Mouse (Mus musculus) embryonic facial prominence, embryonic 11.5 days (tissue): ENCODE data around the gene Capzb. TPM values are rescaled to one million over a fixed set of nuclear protein-coding genes. Genes with fewer than 3 reads are reported as not detected.

Experiments
- ATAC-seq: fragments of 200-750 bp; cut with Nextera tagmentation; replicated peaks from 2 replicates; pipeline ENCODE4 v1.8.0; 2017; ENCODE audit warnings: low read depth; ENCODE audit not compliant: insufficient number of reproducible peaks, low FRiP score, low TSS enrichment
- DNase-seq: peaks from one replicate; pipeline ENCODE4 v3.0.0-alpha.2; 2015; ENCODE audit warnings: low spot score
- H3K27ac ChIP-seq: fragments of 300-500 bp; sonication (generic); replicated peaks from 2 replicates; pipeline ENCODE4 v1.5.1; 2014; ENCODE audit warnings: mild to moderate bottlenecking, low read depth, low read length, control low read depth
- H3K27me3 ChIP-seq: fragments of 300-500 bp; sonication (generic); 2 replicates; pipeline ENCODE4 v1.6.1; 2014; ENCODE audit warnings: mild to moderate bottlenecking, low read length, moderate library complexity, mixed read lengths; ENCODE audit not compliant: control insufficient read depth, insufficient read depth
- H3K36me3 ChIP-seq: fragments of 300-500 bp; sonication (generic); replicated peaks from 2 replicates; pipeline ENCODE4 v1.6.1; 2014; ENCODE audit warnings: low read depth, mild to moderate bottlenecking, low read length, moderate library complexity, mixed read lengths; ENCODE audit not compliant: control insufficient read depth, insufficient read depth
- H3K4me1 ChIP-seq: fragments of 300-500 bp; sonication (generic); 2 replicates; pipeline ENCODE4 v1.6.1; 2014; ENCODE audit warnings: low read length, mixed read lengths; ENCODE audit not compliant: control insufficient read depth, insufficient read depth
- H3K4me2 ChIP-seq: fragments of 300-500 bp; sonication (generic); 2 replicates; pipeline ENCODE4 v1.6.1; 2014; ENCODE audit warnings: low read depth, mild to moderate bottlenecking, control low read depth, low read length, moderate library complexity
- H3K4me3 ChIP-seq: fragments of 300-500 bp; sonication (generic); 2 replicates; pipeline ENCODE4 v1.5.1; 2014; ENCODE audit warnings: low read depth, low read length, control low read depth
- H3K9ac ChIP-seq: fragments of 300-500 bp; sonication (generic); replicated peaks from 2 replicates; pipeline ENCODE4 v1.6.1; 2014; ENCODE audit warnings: mild to moderate bottlenecking, control low read depth, low read length
- H3K9me3 ChIP-seq: fragments of 300-500 bp; sonication (generic); replicated peaks from 2 replicates; pipeline ENCODE4 v1.6.1; 2016; ENCODE audit warnings: mild to moderate bottlenecking, low read length, inconsistent platforms, mixed read lengths; ENCODE audit not compliant: control insufficient read depth
- WGBS: fragments of 180-500 bp; shearing (Covaris S2); extraction: QIAGEN DNeasy Blood & Tissue Kit; methylation state at CpG from one replicate; pipeline ENCODE4 v1.1.7; 2014; 5-methylcytosine and 5-hydroxymethylcytosine counted together
- polyA plus RNA-seq: library from polyadenylated mRNA; unstranded; fragments of >200 nt; fragmentation: Nextera tagmentation; extraction: Ambion mirVana; gene quantifications from 2 replicates; pipeline ENCODE4 v1.2.1, GENCODE M21; 2014

Gene Capzb
- polyA plus RNA-seq, 1 experiment from 2014 or later = 314 TPM

- Histone ChIP-seq H3K27ac (no peak overlapping the region), H3K9ac (no peak overlapping the region), H3K4me1 (peaks cover 5% of the 10 kb centered on the region), H3K9me3 (no peaks in the 10 kb centered on the region), H3K4me3 (no peak overlapping the region), H3K4me2 (no peak overlapping the region), H3K27me3 (no peaks in the 10 kb centered on the region), H3K36me3 (no peaks in the 10 kb centered on the region)
- DNase-seq (no peak), ATAC-seq (no peak)
- 83% methylated on average over 5 of the region's 5 CpGs for WGBS
Observed at GRCm38 (mm10) chr4:139197453-139197852, 4.8 kb downstream of the Capzb start.

- Histone ChIP-seq H3K9me3 (no peaks in the 10 kb centered on the region), H3K4me2 (no peak overlapping the region), H3K4me1 (peaks cover 5% of the 10 kb centered on the region), H3K4me3 (no peak overlapping the region), H3K9ac (no peak overlapping the region), H3K27me3 (no peaks in the 10 kb centered on the region), H3K27ac (no peak overlapping the region), H3K36me3 (no peaks in the 10 kb centered on the region)
- ATAC-seq (no peak), DNase-seq (no peak)
- 73% methylated on average over 9 of the region's 9 CpGs for WGBS
Observed at GRCm38 (mm10) chr4:139198004-139198689, 5.4 kb downstream of the Capzb start.

DNA sequence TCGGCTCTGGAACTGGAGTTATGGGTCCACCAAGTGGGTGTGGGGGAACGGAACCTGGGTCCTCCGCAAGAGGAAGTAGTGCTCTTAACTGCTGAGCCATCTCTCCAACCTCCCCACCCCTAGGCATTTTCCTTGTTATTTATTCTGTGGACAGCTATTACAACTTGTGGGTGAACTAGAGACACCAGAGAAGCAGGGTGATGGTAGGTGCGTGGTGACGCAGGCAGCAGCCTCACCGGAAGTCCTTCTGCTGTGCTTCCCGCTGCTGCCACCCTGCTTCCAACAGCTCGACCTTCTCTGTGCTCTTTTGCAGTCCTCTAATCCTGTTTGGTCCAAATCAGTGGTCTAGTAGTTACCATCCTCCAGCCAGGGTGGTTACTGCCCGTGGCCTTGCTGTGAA lies 6.4 kb downstream of the Capzb start:
- 90% methylated on average over 9 of the region's 9 CpGs for WGBS
- no peak overlapping the region for H3K4me3 ChIP-seq
- H3K9me3 ChIP-seq = no peaks in the 10 kb centered on the region
- H3K9ac ChIP-seq = no peak overlapping the region
- H3K4me1 ChIP-seq = peaks cover 2% of the 10 kb centered on the region; the same call in 1 of the 2 replicates
- no peak overlapping the region for H3K4me2 ChIP-seq
- H3K27me3 ChIP-seq = no peaks in the 10 kb centered on the region
- H3K27ac ChIP-seq = no peak overlapping the region
- no peaks in the 10 kb centered on the region for H3K36me3 ChIP-seq
- ATAC-seq (no peak), DNase-seq (no peak)

DNA sequence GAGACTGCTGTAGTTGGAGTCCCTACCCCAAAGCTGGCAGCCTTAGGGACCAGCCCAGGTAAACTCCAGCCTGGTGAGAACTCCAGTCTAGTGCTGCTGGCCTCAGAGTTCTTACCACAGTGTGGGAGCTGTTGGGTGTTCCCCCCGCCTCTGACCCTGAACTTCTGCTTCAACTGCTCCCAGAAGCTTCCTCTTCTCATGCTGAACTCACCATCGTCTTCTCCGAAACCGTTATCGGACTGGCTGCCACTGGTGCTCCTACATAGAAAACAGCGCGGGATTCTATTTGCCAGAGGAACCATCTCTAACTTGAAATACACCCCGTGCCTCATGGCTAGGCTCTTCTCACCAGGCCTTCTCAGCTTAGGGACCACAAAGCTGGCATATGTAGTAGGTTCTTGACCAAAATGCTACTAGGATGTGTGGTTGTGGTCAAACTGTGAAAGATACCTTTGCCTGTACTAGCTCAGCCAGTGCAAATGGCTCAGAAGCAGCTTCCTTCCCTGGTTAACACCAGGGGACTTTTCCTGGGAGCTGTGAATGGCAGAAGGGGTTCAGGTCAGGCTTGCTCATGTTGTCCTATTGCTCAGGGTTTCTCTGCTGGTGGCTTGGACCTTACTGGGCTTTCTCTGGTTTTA lies 7.1 kb downstream of the Capzb start:
- Histone ChIP-seq H3K27me3 (no peaks in the 10 kb centered on the region), H3K27ac (no peak overlapping the region), H3K9ac (no peak overlapping the region), H3K9me3 (no peaks in the 10 kb centered on the region), H3K4me1 (no peaks in the 10 kb centered on the region), H3K4me2 (no peak overlapping the region), H3K36me3 (no peaks in the 10 kb centered on the region), H3K4me3 (no peak overlapping the region)
- no peak for ATAC-seq
- DNase-seq = no peak
- 96% methylated on average over 8 of the region's 8 CpGs for WGBS

GRCm38 (mm10) chr4:139200946-139201345 lies 8.2 kb downstream of the Capzb start:
- H3K4me2 ChIP-seq = no peak overlapping the region
- H3K4me3 ChIP-seq = no peak overlapping the region
- no peaks in the 10 kb centered on the region for H3K9me3 ChIP-seq
- DNase-seq (no peak), ATAC-seq (no peak)
- no peak overlapping the region for H3K27ac ChIP-seq
- 94% methylated on average over 3 of the region's 3 CpGs for WGBS
- H3K9ac ChIP-seq = no peak overlapping the region
- no peaks in the 10 kb centered on the region for H3K27me3 ChIP-seq
- H3K4me1 ChIP-seq = no peaks in the 10 kb centered on the region
- no peaks in the 10 kb centered on the region for H3K36me3 ChIP-seq

GRCm38 (mm10) chr4:139202556-139202955 lies 9.9 kb downstream of the Capzb start:
- Histone ChIP-seq H3K4me1 (no peaks in the 10 kb centered on the region), H3K4me3 (no peak overlapping the region), H3K27me3 (no peaks in the 10 kb centered on the region), H3K27ac (no peak overlapping the region), H3K36me3 (no peaks in the 10 kb centered on the region), H3K9ac (no peak overlapping the region), H3K9me3 (no peaks in the 10 kb centered on the region), H3K4me2 (no peak overlapping the region)
- WGBS = 62% methylated on average over 7 of the region's 7 CpGs
- no peak for ATAC-seq
- DNase-seq = no peak

DNA sequence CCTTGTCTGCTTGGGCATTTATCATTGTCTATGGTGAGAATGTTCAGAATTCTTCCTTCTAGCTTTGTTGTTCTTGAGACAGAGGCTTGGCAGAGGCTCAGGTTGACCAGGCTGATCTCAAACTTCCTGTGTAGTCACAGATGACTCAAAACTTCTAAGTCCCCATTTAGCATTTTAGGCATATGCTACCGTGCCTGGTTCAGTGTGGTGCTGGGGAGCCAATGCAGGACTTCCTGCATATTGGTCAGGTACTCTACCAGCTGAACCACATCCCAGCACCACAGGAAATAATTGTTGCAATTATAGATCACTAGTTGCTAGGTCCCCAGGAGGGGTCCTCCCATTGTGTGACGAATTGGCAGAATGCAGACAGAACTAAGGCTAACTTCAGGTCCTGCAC lies 10.7 kb downstream of the Capzb start:
- no peak overlapping the region for H3K4me3 ChIP-seq
- peaks cover 3% of the 10 kb centered on the region; the same call in 1 of the 2 replicates for H3K4me1 ChIP-seq
- 66% methylated on average over 2 of the region's 2 CpGs for WGBS
- H3K9ac ChIP-seq = no peak overlapping the region
- H3K36me3 ChIP-seq = no peaks in the 10 kb centered on the region
- no peak overlapping the region for H3K27ac ChIP-seq
- no peak for DNase-seq
- no peak for ATAC-seq
- no peaks in the 10 kb centered on the region for H3K9me3 ChIP-seq
- no peak overlapping the region for H3K4me2 ChIP-seq
- H3K27me3 ChIP-seq = no peaks in the 10 kb centered on the region

DNA sequence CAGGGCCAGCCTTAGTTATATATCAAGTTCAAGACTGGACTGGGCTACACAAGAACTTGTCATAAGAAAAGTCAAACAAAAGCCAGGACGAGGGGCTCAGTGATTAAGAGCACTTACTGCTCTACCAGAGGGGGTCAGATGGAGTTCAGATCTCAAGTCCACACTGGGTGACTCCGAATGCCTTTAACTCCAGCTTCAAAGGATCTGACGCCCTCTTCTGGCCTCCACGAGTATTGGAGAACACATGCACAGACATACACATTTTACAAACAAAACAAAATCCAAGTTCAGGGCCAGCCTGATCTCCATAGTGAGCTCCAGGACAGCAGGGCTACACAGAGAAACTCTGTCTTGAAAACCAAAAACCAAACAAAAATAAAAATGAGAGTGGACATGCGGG lies 13.1 kb downstream of the Capzb start:
- DNase-seq (peak; percentile 36), ATAC-seq (no peak)
- no peak overlapping the region for H3K9ac ChIP-seq
- no peak overlapping the region for H3K27ac ChIP-seq
- H3K27me3 ChIP-seq = no peaks in the 10 kb centered on the region
- H3K4me1 ChIP-seq = peaks cover 3% of the 10 kb centered on the region; the same call in 1 of the 2 replicates
- no peaks in the 10 kb centered on the region for H3K9me3 ChIP-seq
- H3K4me2 ChIP-seq = no peak overlapping the region
- no peak overlapping the region for H3K4me3 ChIP-seq
- WGBS = 39% methylated on average over 5 of the region's 5 CpGs
- H3K36me3 ChIP-seq = no peaks in the 10 kb centered on the region
